Mouse (Mus musculus): ENCODE results near the gene Myh7b. TPM values are rescaled to one million over a fixed set of nuclear protein-coding genes. Genes with fewer than 3 reads are reported as not detected.

The Myh7b gene
- polyA plus RNA-seq, 1 experiment from 2014 or later, result 6.0 TPM

DNA sequence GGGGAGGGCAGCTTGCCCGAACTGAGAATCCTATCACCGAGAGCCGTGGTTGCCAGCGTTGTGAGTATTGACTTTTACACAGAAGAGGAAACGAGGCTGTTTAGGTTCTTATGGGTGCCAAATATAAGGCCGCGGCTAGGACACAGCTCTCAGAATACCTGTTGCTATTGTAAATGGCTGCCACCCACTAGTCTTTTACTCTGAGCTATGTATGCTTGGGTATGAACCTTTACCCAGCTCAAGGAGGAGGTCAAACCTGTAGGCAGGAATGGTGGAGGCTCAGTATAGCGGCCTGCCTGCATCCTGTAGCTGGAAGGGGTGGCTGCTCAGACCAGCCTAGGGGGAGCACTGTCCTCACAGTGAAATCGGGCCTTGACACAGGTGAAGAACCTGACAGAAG lies 17.1 kb downstream of the Myh7b start:
- no peak overlapping the region for H3K4me2 ChIP-seq
- WGBS (ENCODE audit: insufficient replicate concordance), result 72% methylated on average over 9 of the region's 9 CpGs
- H3K27ac ChIP-seq, result no peak overlapping the region
- no peak overlapping the region for H3K4me3 ChIP-seq
- H3K9me3 ChIP-seq (replicated peaks), result no peaks in the 10 kb centered on the region
- H3K9ac ChIP-seq, result no peak overlapping the region
- no peak for ATAC-seq
- H3K36me3 ChIP-seq, result peaks cover 23% of the 10 kb centered on the region
- H3K4me1 ChIP-seq, result peaks cover 40% of the 10 kb centered on the region
- peaks cover 80% of the 10 kb centered on the region for H3K27me3 ChIP-seq (replicated peaks)

DNA sequence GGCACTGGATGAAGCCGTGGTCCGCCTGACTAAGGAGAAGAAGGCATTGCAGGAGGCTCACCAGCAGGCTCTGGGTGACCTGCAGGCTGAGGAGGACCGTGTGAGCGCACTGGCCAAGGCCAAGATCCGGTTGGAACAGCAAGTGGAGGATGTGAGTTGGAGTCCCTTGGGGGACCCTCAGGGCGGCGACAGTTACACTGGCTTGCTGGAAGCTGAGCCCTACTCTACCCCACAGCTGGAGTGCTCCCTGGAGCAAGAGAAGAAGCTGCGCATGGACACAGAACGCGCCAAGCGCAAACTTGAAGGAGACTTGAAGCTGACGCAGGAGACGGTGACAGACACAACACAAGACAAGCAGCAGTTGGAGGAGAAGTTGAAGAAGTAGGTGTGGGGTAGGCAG lies 17.5 kb downstream of the Myh7b start:
- 79% methylated on average over 13 of the region's 13 CpGs for WGBS (ENCODE audit: insufficient replicate concordance)
- H3K4me1 ChIP-seq, result peaks cover 36% of the 10 kb centered on the region
- H3K9me3 ChIP-seq (replicated peaks), result no peaks in the 10 kb centered on the region
- H3K4me2 ChIP-seq, result peak overlapping the region; percentile 65; the same call in 1 of the 2 replicates
- peaks cover 80% of the 10 kb centered on the region for H3K27me3 ChIP-seq (replicated peaks)
- H3K9ac ChIP-seq, result no peak overlapping the region
- ATAC-seq, result no peak
- H3K4me3 ChIP-seq, result no peak overlapping the region
- H3K36me3 ChIP-seq, result peaks cover 27% of the 10 kb centered on the region
- H3K27ac ChIP-seq, result no peak overlapping the region

DNA sequence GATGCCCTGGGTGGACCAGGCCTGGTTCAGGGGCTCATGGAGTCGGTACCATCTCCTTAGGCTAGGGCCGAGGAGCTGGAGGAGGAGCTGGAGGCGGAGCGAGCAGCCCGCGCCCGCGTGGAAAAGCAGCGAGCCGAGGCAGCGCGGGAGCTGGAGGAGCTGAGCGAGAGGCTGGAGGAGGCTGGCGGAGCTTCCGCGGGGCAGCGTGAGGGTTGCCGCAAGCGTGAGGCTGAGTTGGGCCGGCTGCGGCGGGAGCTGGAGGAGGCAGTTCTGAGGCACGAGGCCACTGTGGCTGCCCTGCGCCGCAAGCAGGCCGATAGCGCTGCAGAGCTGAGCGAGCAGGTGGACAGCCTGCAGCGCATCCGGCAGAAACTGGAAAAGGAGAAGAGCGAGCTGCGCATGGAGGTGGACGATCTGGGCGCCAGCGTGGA lies 18.2 kb downstream of the Myh7b start:
- Histone ChIP-seq H3K36me3 (peaks cover 34% of the 10 kb centered on the region), H3K9ac (0 out of 2 replicates have a peak overlapping the region, but pooled peaks have one; percentile 0), H3K27me3 (replicated peaks) (peaks cover 80% of the 10 kb centered on the region), H3K4me3 (peak overlapping the region; percentile 37), H3K27ac (no peak overlapping the region), H3K9me3 (replicated peaks) (no peaks in the 10 kb centered on the region), H3K4me2 (peak overlapping the region; percentile 65), H3K4me1 (peaks cover 30% of the 10 kb centered on the region)
- WGBS (ENCODE audit: insufficient replicate concordance), result 3% methylated on average over 35 of the region's 35 CpGs
- no peak for ATAC-seq

DNA sequence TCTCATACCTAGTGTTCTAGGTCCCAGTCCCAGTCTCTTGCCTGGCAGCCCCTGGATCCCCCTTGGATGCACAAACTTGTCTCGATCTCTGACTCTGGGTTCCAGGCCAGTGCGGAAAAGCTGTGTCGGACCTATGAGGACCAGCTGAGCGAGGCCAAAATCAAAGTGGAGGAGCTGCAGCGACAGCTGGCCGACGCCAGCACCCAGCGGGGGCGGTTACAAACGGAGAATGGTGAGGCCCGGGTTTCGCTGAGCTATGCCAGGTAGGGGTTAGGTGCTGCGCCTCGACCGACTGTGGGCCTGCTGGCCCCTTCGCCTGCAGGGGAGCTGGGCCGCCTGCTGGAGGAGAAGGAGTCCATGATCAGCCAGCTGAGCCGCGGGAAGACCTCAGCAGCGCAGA lies 19.1 kb downstream of the Myh7b start:
- Histone ChIP-seq H3K9ac (no peak overlapping the region), H3K36me3 (peaks cover 43% of the 10 kb centered on the region), H3K4me2 (no peak overlapping the region; the same call in 1 of the 2 replicates), H3K27ac (no peak overlapping the region), H3K9me3 (replicated peaks) (no peaks in the 10 kb centered on the region), H3K27me3 (replicated peaks) (peaks cover 84% of the 10 kb centered on the region), H3K4me3 (no peak overlapping the region), H3K4me1 (peaks cover 22% of the 10 kb centered on the region)
- WGBS (ENCODE audit: insufficient replicate concordance), result 28% methylated on average over 20 of the region's 20 CpGs
- ATAC-seq, result no peak

DNA sequence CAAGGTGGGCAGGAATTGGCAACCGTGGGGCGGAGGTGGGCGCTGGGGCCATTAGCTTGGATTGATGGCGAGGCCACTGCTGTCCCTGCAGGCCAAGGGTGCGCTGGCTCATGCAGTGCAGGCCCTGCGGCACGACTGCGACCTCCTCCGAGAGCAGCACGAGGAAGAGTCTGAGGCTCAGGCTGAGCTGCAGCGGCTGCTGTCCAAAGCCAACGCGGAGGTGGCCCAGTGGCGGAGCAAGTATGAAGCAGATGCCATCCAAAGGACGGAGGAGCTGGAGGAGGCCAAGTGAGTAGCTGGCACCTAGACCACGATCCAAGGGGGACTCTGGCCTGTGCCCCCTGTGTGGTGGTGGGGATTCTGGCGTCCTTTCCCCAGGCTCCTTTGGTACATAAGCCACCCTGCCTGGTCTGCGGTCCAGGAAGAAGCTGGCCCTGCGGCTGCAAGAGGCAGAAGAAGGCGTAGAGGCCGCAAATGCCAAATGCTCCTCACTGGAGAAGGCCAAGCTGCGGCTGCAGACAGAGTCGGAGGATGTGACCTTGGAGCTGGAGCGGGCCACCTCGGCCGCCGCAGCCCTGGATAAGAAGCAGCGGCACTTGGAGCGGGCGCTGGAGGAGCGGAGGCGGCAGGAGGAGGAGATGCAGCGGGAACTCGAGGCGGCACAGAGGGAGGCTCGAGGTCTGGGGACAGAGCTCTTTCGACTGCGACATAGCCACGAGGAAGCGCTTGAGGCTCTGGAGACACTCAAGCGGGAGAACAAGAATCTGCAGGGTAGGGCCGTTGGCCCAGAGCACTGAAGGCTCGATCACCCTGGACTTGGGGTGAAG lies 19.8 kb downstream of the Myh7b start:
- Histone ChIP-seq H3K27ac (no peak overlapping the region), H3K4me2 (no peak overlapping the region), H3K4me1 (peaks cover 22% of the 10 kb centered on the region), H3K9ac (no peak overlapping the region), H3K27me3 (replicated peaks) (peaks cover 77% of the 10 kb centered on the region), H3K36me3 (peaks cover 50% of the 10 kb centered on the region), H3K9me3 (replicated peaks) (no peaks in the 10 kb centered on the region), H3K4me3 (no peak overlapping the region)
- WGBS (ENCODE audit: insufficient replicate concordance), result 25% methylated on average over 43 of the region's 43 CpGs
- ATAC-seq, result no peak

DNA sequence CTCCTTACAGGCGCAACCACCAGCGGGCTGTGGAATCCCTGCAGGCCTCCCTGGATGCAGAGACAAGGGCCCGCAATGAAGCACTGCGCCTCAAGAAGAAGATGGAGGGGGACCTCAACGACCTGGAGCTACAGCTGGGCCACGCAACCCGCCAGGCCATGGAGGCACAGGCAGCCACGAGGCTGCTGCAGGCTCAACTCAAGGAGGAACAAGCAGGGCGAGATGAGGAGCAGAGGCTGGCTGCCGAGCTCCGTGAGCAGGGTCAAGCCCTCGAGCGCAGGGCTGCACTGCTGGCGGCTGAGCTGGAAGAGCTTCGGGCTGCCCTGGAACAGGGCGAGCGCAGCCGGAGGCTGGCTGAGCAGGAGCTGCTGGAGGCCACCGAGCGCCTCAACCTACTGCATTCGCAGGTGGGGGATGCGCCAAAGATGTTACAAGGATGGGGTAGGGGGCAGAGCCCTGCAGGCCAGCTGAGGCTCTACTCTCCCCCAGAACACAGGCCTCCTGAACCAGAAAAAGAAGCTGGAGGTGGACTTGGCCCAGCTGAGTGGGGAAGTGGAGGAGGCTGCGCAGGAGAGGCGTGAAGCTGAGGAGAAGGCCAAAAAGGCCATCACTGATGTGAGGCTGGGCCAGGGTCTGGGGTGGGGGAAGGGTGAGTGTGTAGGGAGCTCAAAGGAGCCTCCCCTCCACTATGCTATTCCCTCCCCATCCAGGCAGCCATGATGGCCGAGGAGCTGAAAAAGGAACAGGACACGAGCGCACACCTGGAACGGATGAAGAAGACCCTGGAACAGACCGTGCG lies 21.3 kb downstream of the Myh7b start:
- Histone ChIP-seq H3K27ac (no peak overlapping the region), H3K9me3 (replicated peaks) (no peaks in the 10 kb centered on the region), H3K9ac (no peak overlapping the region), H3K27me3 (replicated peaks) (peaks cover 62% of the 10 kb centered on the region), H3K36me3 (peaks cover 64% of the 10 kb centered on the region), H3K4me2 (no peak overlapping the region), H3K4me3 (no peak overlapping the region), H3K4me1 (peaks cover 22% of the 10 kb centered on the region)
- WGBS (ENCODE audit: insufficient replicate concordance), result 74% methylated on average over 30 of the region's 30 CpGs
- ATAC-seq, result no peak

DNA sequence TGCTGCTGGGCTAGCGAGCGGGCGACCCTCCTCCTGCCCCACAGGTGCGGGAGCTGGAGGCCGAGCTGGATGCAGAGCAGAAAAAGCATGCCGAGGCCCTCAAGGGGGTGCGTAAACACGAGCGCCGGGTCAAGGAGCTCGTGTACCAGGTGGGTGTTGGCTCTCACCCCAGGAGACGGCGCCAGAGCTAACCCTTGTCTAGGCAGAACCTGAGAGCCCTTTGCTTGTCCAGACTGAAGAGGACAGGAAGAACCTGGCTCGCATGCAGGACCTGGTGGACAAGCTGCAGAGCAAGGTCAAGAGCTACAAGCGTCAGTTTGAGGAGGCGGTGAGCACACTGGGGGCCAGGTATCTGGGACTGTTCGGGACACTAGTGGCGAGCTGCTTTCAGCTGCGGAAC lies 22.1 kb downstream of the Myh7b start:
- Histone ChIP-seq H3K27ac (no peak overlapping the region), H3K4me1 (peaks cover 22% of the 10 kb centered on the region), H3K36me3 (peaks cover 71% of the 10 kb centered on the region), H3K9ac (no peak overlapping the region), H3K9me3 (replicated peaks) (no peaks in the 10 kb centered on the region), H3K27me3 (replicated peaks) (peaks cover 54% of the 10 kb centered on the region), H3K4me3 (no peak overlapping the region), H3K4me2 (no peak overlapping the region)
- 75% methylated on average over 19 of the region's 19 CpGs for WGBS (ENCODE audit: insufficient replicate concordance)
- ATAC-seq, result no peak

DNA sequence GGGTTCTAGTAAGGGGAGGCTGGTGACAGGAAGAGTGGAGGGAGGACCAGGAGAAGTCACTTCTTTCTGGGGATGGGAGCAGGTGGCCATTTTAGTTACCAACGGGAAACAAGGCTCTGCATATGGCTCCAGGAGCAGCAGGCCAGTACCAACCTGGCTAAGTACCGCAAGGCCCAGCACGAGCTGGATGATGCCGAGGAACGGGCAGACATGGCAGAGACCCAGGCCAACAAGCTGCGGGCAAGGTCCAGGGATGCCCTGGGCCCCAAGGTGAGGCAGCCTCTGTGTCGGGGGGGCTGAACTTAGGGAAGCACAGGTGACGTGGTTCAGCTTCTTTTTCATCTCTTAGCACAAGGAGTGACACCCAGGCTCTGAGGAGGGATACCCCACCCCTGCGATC lies 22.7 kb downstream of the Myh7b start:
- Histone ChIP-seq H3K9me3 (replicated peaks) (no peaks in the 10 kb centered on the region), H3K36me3 (peaks cover 77% of the 10 kb centered on the region), H3K4me2 (no peak overlapping the region), H3K27ac (no peak overlapping the region), H3K27me3 (replicated peaks) (peaks cover 48% of the 10 kb centered on the region), H3K4me1 (peaks cover 22% of the 10 kb centered on the region), H3K9ac (no peak overlapping the region), H3K4me3 (no peak overlapping the region)
- 86% methylated on average over 9 of the region's 9 CpGs for WGBS (ENCODE audit: insufficient replicate concordance)
- ATAC-seq, result no peak

DNA sequence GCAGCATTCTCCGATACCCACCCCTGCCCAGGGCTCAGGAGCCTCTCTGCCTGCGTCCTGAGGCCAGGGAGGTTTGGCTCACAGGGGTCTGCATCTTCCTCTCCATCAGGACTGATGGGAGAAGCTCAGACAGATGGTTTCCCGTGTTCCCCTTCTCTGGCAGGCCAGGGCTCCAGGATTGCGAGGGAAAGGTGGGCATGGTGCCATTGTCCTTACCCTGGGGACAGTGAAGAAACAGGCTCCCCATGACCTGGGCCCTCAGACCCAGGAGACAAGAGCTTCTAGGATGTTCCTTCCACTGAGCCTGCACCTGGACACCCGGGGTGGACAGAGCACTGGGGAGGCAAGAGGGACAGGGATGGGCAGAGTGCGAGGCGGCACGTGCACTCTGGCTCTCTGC lies 23.6 kb downstream of the Myh7b start:
- no peak overlapping the region for H3K4me2 ChIP-seq
- no peak for ATAC-seq
- no peaks in the 10 kb centered on the region for H3K9me3 ChIP-seq (replicated peaks)
- peaks cover 40% of the 10 kb centered on the region for H3K27me3 ChIP-seq (replicated peaks)
- H3K4me3 ChIP-seq, result no peak overlapping the region
- peaks cover 84% of the 10 kb centered on the region for H3K36me3 ChIP-seq
- no peak overlapping the region for H3K9ac ChIP-seq
- WGBS (ENCODE audit: insufficient replicate concordance), result 84% methylated on average over 8 of the region's 8 CpGs
- H3K4me1 ChIP-seq, result peaks cover 14% of the 10 kb centered on the region
- H3K27ac ChIP-seq, result no peak overlapping the region

DNA sequence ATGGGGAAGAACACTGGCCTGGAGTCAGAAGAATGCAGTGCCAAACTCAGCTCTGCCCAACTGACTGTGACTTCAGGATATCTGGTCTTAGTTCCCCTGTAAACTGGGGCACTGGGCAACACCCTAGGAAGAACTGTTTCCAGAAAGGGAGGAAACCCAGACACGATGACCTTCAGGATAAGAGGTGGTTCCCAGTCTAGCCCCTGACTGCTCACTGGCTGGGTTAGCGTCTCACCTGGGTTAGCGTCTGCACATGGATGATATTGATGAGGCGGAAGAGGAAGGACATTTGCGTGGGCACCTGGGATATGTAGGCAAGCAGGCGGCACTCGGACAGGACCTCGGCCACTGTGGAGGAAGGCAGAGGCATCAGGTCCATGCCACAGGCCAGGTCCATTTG lies 24.9 kb downstream of the Myh7b start:
- H3K27me3 ChIP-seq (replicated peaks), result peaks cover 26% of the 10 kb centered on the region
- no peak overlapping the region for H3K9ac ChIP-seq
- no peak for ATAC-seq
- no peak overlapping the region for H3K27ac ChIP-seq
- H3K9me3 ChIP-seq (replicated peaks), result no peaks in the 10 kb centered on the region
- no peak overlapping the region for H3K4me3 ChIP-seq
- H3K4me1 ChIP-seq, result 0 out of 2 replicates have a peak, but pooled peaks cover 2% of the 10 kb centered on the region
- H3K4me2 ChIP-seq, result no peak overlapping the region
- peaks cover 96% of the 10 kb centered on the region for H3K36me3 ChIP-seq
- 93% methylated on average over 8 of the region's 8 CpGs for WGBS (ENCODE audit: insufficient replicate concordance)

DNA sequence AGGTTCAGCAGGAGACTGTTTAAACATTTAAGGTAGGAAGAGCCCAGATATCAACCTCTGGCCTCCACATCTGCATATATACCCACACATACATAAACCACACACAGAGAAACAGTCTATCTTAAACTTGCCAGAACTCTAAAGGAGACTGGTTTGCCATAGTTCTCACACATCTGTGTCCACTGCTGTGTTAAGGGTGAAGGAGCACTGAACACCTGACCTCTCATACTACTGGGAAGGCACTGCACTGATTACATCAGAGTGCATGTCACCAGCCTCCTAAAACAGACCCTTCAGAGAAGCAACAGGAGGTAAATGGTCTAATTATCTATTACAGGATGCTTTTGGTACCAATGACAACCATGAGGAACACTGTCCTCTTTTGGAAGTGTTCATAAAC lies 25.9 kb downstream of the Myh7b start:
- H3K27ac ChIP-seq, result no peak overlapping the region
- no peak overlapping the region for H3K9ac ChIP-seq
- peaks cover 96% of the 10 kb centered on the region for H3K36me3 ChIP-seq
- no peak for ATAC-seq
- H3K4me1 ChIP-seq, result no peaks in the 10 kb centered on the region
- H3K4me3 ChIP-seq, result no peak overlapping the region
- no peak overlapping the region for H3K4me2 ChIP-seq
- H3K9me3 ChIP-seq (replicated peaks), result no peaks in the 10 kb centered on the region
- H3K27me3 ChIP-seq (replicated peaks), result peaks cover 16% of the 10 kb centered on the region

DNA sequence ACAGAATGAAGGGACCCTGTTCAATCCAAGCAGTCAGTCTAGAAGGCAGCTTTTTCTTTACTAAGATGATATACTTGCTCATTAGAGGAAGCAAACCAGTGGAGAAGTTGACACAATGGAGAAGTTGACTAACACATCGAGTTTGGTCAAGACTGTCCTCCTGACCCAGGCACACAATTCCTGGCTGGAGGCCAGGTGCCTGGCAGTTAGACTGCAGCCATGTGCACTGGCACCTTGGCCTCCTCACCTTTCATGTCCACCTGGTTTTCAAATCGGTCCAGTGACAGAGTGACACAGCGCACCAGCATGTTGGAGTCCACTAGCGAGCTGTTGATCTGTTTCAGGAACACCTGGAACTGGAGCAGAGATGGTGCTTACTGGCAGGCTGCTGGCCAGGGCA lies 26.4 kb downstream of the Myh7b start:
- H3K9me3 ChIP-seq (replicated peaks), result no peaks in the 10 kb centered on the region
- 84% methylated on average over 4 of the region's 4 CpGs for WGBS (ENCODE audit: insufficient replicate concordance)
- peaks cover 97% of the 10 kb centered on the region for H3K36me3 ChIP-seq
- no peaks in the 10 kb centered on the region for H3K4me1 ChIP-seq
- H3K4me3 ChIP-seq, result no peak overlapping the region
- no peak overlapping the region for H3K9ac ChIP-seq
- H3K27me3 ChIP-seq (replicated peaks), result peaks cover 11% of the 10 kb centered on the region
- no peak for ATAC-seq
- no peak overlapping the region for H3K4me2 ChIP-seq
- H3K27ac ChIP-seq, result no peak overlapping the region
